Mouse (Mus musculus): ENCODE results near the gene Haghl. TPM values are rescaled to one million over a fixed set of nuclear protein-coding genes. Genes with fewer than 3 reads are reported as not detected.

Gene Haghl
- polyA plus RNA-seq, 1 experiment from 2014 or later, result 7.0 TPM

- Histone ChIP-seq H3K36me3 (ENCODE audit: control insufficient read depth, insufficient read depth) (no peaks in the 10 kb centered on the region), H3K4me1 (ENCODE audit: control insufficient read depth, low read depth, low read length) (peaks cover 38% of the 10 kb centered on the region), H3K27ac (ENCODE audit: low read length) (no peak overlapping the region), H3K9me3 (replicated peaks; ENCODE audit: control insufficient read depth, low read length) (no peaks in the 10 kb centered on the region), H3K4me2 (ENCODE audit: low read depth, low read length) (no peak overlapping the region), H3K9ac (ENCODE audit: low read depth, low read length) (no peak overlapping the region), H3K4me3 (ENCODE audit: low read depth, low read length) (no peak overlapping the region), H3K27me3 (ENCODE audit: control insufficient read depth, insufficient read depth, low read depth, low read length) (no peaks in the 10 kb centered on the region)
- ATAC-seq (ENCODE audit: low read depth), result no peak
- 72% methylated on average over 13 of the region's 13 CpGs for WGBS (ENCODE audit: insufficient replicate concordance)
Observed at GRCm38 (mm10) chr17:25794197-25794596, 8.7 kb upstream of the Haghl start.

GRCm38 (mm10) chr17:25792615-25793014 lies 7.1 kb upstream of the Haghl start, which contains the start of gene Fam173a:
TSS of gene Fam173a (minus strand) at chr17:25792901.
- 1% methylated on average over 14 of the region's 14 CpGs for WGBS (ENCODE audit: insufficient replicate concordance)
- Histone ChIP-seq H3K36me3 (ENCODE audit: control insufficient read depth, insufficient read depth) (no peaks in the 10 kb centered on the region), H3K4me1 (ENCODE audit: control insufficient read depth, low read depth, low read length) (peaks cover 38% of the 10 kb centered on the region)

GRCm38 (mm10) chr17:25791843-25792527 lies 6.5 kb upstream of the Haghl start:
- H3K4me3 ChIP-seq (ENCODE audit: low read depth, low read length), result peak overlapping the region; percentile 86
- peak; percentile 66 for ATAC-seq (ENCODE audit: low read depth)
- peak overlapping the region; percentile 91 for H3K4me2 ChIP-seq (ENCODE audit: low read depth, low read length)
- H3K4me1 ChIP-seq (ENCODE audit: control insufficient read depth, low read depth, low read length), result peaks cover 33% of the 10 kb centered on the region
- peak overlapping the region; percentile 92 for H3K27ac ChIP-seq (ENCODE audit: low read length)
- WGBS (ENCODE audit: insufficient replicate concordance), result under 1% methylated on average over 45 of the region's 45 CpGs
- peak overlapping the region; percentile 78 for H3K9ac ChIP-seq (ENCODE audit: low read depth, low read length)
- no peaks in the 10 kb centered on the region for H3K36me3 ChIP-seq (ENCODE audit: control insufficient read depth, insufficient read depth)
- no peaks in the 10 kb centered on the region for H3K27me3 ChIP-seq (ENCODE audit: control insufficient read depth, insufficient read depth, low read depth, low read length)
- H3K9me3 ChIP-seq (replicated peaks; ENCODE audit: control insufficient read depth, low read length), result no peaks in the 10 kb centered on the region

More at GRCm38 (mm10) chr17:25792615-25793014, 7.1 kb upstream of the Haghl start, which contains the start of gene Fam173a:
- Histone ChIP-seq H3K4me3 (ENCODE audit: low read depth, low read length) (peak within 1 kb of the TSS; percentile 86), H3K9ac (ENCODE audit: low read depth, low read length) (peak within 1 kb of the TSS; percentile 78), H3K9me3 (replicated peaks; ENCODE audit: control insufficient read depth, low read length) (no peaks in the 10 kb centered on the region), H3K27me3 (ENCODE audit: control insufficient read depth, insufficient read depth, low read depth, low read length) (no peaks in the 10 kb centered on the region), H3K27ac (ENCODE audit: low read length) (peak within 1 kb of the TSS; percentile 92), H3K4me2 (ENCODE audit: low read depth, low read length) (peak within 1 kb of the TSS; percentile 91)
- ATAC-seq (ENCODE audit: low read depth), result peak; percentile 57

- peak overlapping the region; percentile 92 for H3K27ac ChIP-seq (ENCODE audit: low read length)
- no peaks in the 10 kb centered on the region for H3K9me3 ChIP-seq (replicated peaks; ENCODE audit: control insufficient read depth, low read length)
- H3K9ac ChIP-seq (ENCODE audit: low read depth, low read length), result peak overlapping the region; percentile 78
- peak overlapping the region; percentile 86 for H3K4me3 ChIP-seq (ENCODE audit: low read depth, low read length)
- WGBS (ENCODE audit: insufficient replicate concordance), result 27% methylated on average over 19 of the region's 19 CpGs
- no peaks in the 10 kb centered on the region for H3K27me3 ChIP-seq (ENCODE audit: control insufficient read depth, insufficient read depth, low read depth, low read length)
- no peak for ATAC-seq (ENCODE audit: low read depth)
- H3K36me3 ChIP-seq (ENCODE audit: control insufficient read depth, insufficient read depth), result no peaks in the 10 kb centered on the region
- H3K4me1 ChIP-seq (ENCODE audit: control insufficient read depth, low read depth, low read length), result peaks cover 31% of the 10 kb centered on the region
- peak overlapping the region; percentile 91 for H3K4me2 ChIP-seq (ENCODE audit: low read depth, low read length)
Observed at GRCm38 (mm10) chr17:25791320-25791842, 5.9 kb upstream of the Haghl start.

- Histone ChIP-seq H3K4me1 (ENCODE audit: control insufficient read depth, low read depth, low read length) (peaks cover 14% of the 10 kb centered on the region), H3K36me3 (ENCODE audit: control insufficient read depth, insufficient read depth) (no peaks in the 10 kb centered on the region), H3K9ac (ENCODE audit: low read depth, low read length) (no peak overlapping the region), H3K4me3 (ENCODE audit: low read depth, low read length) (no peak overlapping the region), H3K27ac (ENCODE audit: low read length) (no peak overlapping the region), H3K27me3 (ENCODE audit: control insufficient read depth, insufficient read depth, low read depth, low read length) (no peaks in the 10 kb centered on the region), H3K4me2 (ENCODE audit: low read depth, low read length) (no peak overlapping the region), H3K9me3 (replicated peaks; ENCODE audit: control insufficient read depth, low read length) (no peaks in the 10 kb centered on the region)
- ATAC-seq (ENCODE audit: low read depth), result no peak
- 82% methylated on average over 9 of the region's 9 CpGs for whole genome bisulfite sequencing (ENCODE audit: insufficient replicate concordance)
Observed at GRCm38 (mm10) chr17:25786781-25787504, 1.5 kb upstream of the Haghl start.

GRCm38 (mm10) chr17:25786280-25786679 lies 807 bp upstream of the Haghl start, which contains the start of gene Ccdc78:
TSS of gene Ccdc78 (plus strand) at chr17:25786580.
- Histone ChIP-seq H3K4me3 (ENCODE audit: low read depth, low read length) (peak within 1 kb of the TSS; percentile 76), H3K9ac (ENCODE audit: low read depth, low read length) (peak within 1 kb of the TSS; percentile 71), H3K4me1 (ENCODE audit: control insufficient read depth, low read depth, low read length) (peaks cover 11% of the 10 kb centered on the region), H3K27ac (ENCODE audit: low read length) (peak within 1 kb of the TSS; percentile 54), H3K4me2 (ENCODE audit: low read depth, low read length) (peak within 1 kb of the TSS; percentile 69), H3K9me3 (replicated peaks; ENCODE audit: control insufficient read depth, low read length) (no peaks in the 10 kb centered on the region), H3K27me3 (ENCODE audit: control insufficient read depth, insufficient read depth, low read depth, low read length) (no peaks in the 10 kb centered on the region), H3K36me3 (ENCODE audit: control insufficient read depth, insufficient read depth) (peaks cover 4% of the 10 kb centered on the region; the same call in 1 of the 2 replicates)
- ATAC-seq (ENCODE audit: low read depth), result no peak
- WGBS (ENCODE audit: insufficient replicate concordance), result 66% methylated on average over 3 of the region's 3 CpGs

- no peak overlapping the region for H3K4me2 ChIP-seq (ENCODE audit: low read depth, low read length)
- no peak overlapping the region for H3K4me3 ChIP-seq (ENCODE audit: low read depth, low read length)
- H3K4me1 ChIP-seq (ENCODE audit: control insufficient read depth, low read depth, low read length), result peaks cover 5% of the 10 kb centered on the region
- H3K9me3 ChIP-seq (replicated peaks; ENCODE audit: control insufficient read depth, low read length), result no peaks in the 10 kb centered on the region
- ATAC-seq (ENCODE audit: low read depth), result no peak
- peaks cover 10% of the 10 kb centered on the region; the same call in 1 of the 2 replicates for H3K36me3 ChIP-seq (ENCODE audit: control insufficient read depth, insufficient read depth)
- WGBS (ENCODE audit: insufficient replicate concordance), result 71% methylated on average over 15 of the region's 15 CpGs
- H3K27me3 ChIP-seq (ENCODE audit: control insufficient read depth, insufficient read depth, low read depth, low read length), result no peaks in the 10 kb centered on the region
- no peak overlapping the region for H3K27ac ChIP-seq (ENCODE audit: low read length)
- H3K9ac ChIP-seq (ENCODE audit: low read depth, low read length), result no peak overlapping the region
Observed at GRCm38 (mm10) chr17:25783861-25784574, 1.5 kb downstream of the Haghl start.

- ATAC-seq (ENCODE audit: low read depth), result no peak
- H3K4me2 ChIP-seq (ENCODE audit: low read depth, low read length), result no peak overlapping the region
- 66% methylated on average over 7 of the region's 7 CpGs for WGBS (ENCODE audit: insufficient replicate concordance)
- H3K9me3 ChIP-seq (replicated peaks; ENCODE audit: control insufficient read depth, low read length), result no peaks in the 10 kb centered on the region
- H3K4me1 ChIP-seq (ENCODE audit: control insufficient read depth, low read depth, low read length), result peaks cover 5% of the 10 kb centered on the region
- no peaks in the 10 kb centered on the region for H3K27me3 ChIP-seq (ENCODE audit: control insufficient read depth, insufficient read depth, low read depth, low read length)
- no peak overlapping the region for H3K9ac ChIP-seq (ENCODE audit: low read depth, low read length)
- H3K27ac ChIP-seq (ENCODE audit: low read length), result no peak overlapping the region
- peaks cover 10% of the 10 kb centered on the region; the same call in 1 of the 2 replicates for H3K36me3 ChIP-seq (ENCODE audit: control insufficient read depth, insufficient read depth)
- no peak overlapping the region for H3K4me3 ChIP-seq (ENCODE audit: low read depth, low read length)
Observed at GRCm38 (mm10) chr17:25783086-25783485, 2.4 kb downstream of the Haghl start.

Measured in liver, embryonic 16.5 days (tissue).